Mouse (Mus musculus): Measurements from ENCODE around the gene Dnase1l3. TPM values are rescaled to one million over a fixed set of nuclear protein-coding genes. Genes with fewer than 3 reads are reported as not detected.

The Dnase1l3 gene
- polyA plus RNA-seq, 1 experiment from 2014 or later: 1.2 TPM

DNA sequence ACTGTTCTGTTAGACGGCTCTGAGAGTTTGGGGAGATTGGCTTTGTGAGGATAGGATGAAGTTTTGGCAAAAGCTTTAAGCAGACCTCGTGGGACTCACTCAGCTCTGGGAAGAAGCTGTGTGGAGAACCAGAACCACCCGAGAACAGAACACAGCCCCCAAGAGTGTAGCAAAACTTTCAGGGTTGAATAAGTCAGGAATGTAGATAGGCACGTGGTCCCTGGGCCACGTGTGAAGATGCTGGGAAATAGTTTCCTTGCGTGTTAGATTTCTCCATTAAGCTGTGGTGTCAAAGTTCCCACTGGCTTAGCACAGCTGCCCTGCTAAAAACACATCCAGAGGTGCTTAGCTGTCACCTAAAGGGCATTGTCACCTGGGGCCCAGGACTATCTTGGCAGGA is 2.2 kb downstream of the Dnase1l3 start:
- Histone ChIP-seq H3K4me1 (replicated peaks) (0 out of 2 replicates have a peak, but pooled peaks cover 3% of the 10 kb centered on the region), H3K27me3 (replicated peaks) (no peaks in the 10 kb centered on the region), H3K36me3 (no peaks in the 10 kb centered on the region), H3K9ac (no peak overlapping the region), H3K9me3 (no peaks in the 10 kb centered on the region), H3K4me3 (replicated peaks) (no peak overlapping the region), H3K4me2 (replicated peaks) (no peak overlapping the region), H3K27ac (no peak overlapping the region)
- 59% methylated on average over 6 of the region's 6 CpGs for WGBS
- ATAC-seq: no peak

DNA sequence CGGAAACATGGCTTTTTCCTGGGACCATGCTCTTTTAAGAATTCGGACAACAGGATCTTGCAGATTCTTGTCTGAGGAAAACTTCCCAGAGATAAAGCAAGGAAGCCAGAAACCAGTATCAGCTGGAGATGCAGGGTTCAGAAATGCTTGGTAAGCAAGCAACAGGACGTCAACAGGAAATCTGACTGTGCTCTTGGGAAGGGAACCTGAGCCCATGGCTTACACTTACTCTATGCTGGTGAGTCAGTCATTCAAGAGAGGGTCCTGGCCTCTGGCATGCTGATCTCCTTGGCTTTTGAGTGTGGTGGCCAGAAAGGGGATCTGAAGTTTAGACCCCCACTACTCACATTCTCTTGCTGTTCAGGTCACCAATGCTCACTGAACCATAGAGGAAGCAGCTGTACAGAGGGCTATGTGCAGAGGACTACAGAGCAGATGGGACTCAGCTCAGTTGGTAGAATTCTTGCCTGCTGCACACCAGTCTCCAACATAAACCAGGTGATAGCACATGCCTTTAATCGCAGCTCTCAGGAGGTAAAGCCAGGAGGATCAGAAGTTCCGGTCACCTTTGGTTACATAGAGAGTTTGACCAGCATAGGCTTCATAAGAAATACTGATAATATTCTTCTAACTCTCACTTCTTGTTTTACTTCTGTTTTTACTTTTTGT is 3.1 kb downstream of the Dnase1l3 start:
- H3K4me1 ChIP-seq (replicated peaks): 0 out of 2 replicates have a peak, but pooled peaks cover 3% of the 10 kb centered on the region
- no peaks in the 10 kb centered on the region for H3K36me3 ChIP-seq
- 84% methylated on average over 5 of the region's 5 CpGs for WGBS
- H3K4me2 ChIP-seq (replicated peaks): no peak overlapping the region
- no peak overlapping the region for H3K4me3 ChIP-seq (replicated peaks)
- no peak overlapping the region for H3K27ac ChIP-seq
- ATAC-seq: no peak
- H3K9ac ChIP-seq: no peak overlapping the region
- H3K27me3 ChIP-seq (replicated peaks): no peaks in the 10 kb centered on the region
- no peaks in the 10 kb centered on the region for H3K9me3 ChIP-seq

DNA sequence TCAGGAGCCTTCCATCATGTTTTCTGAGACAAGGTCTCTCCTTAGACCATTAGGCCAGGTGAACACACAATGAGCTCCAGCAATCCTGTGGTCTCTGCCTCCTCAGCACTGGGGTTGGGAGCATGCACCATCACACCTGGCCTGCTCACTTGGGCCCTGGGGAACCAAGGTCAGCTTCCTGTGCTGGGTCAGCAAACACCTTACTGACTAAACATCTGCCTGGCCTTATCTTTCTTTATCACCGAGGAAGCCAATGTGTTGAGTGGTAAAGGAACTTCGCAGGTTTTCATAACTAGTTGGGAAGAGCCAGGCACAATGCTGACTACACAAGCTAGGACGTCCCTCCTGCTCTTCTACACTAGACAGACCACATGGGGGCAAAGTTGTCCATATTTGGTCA is 4.4 kb downstream of the Dnase1l3 start:
- no peaks in the 10 kb centered on the region for H3K36me3 ChIP-seq
- H3K9me3 ChIP-seq: no peaks in the 10 kb centered on the region
- H3K4me2 ChIP-seq (replicated peaks): no peak overlapping the region
- H3K27ac ChIP-seq: no peak overlapping the region
- no peak overlapping the region for H3K4me3 ChIP-seq (replicated peaks)
- H3K4me1 ChIP-seq (replicated peaks): 0 out of 2 replicates have a peak, but pooled peaks cover 3% of the 10 kb centered on the region
- 64% methylated on average over 3 of the region's 3 CpGs for WGBS
- no peak overlapping the region for H3K9ac ChIP-seq
- no peak for ATAC-seq
- no peaks in the 10 kb centered on the region for H3K27me3 ChIP-seq (replicated peaks)

DNA sequence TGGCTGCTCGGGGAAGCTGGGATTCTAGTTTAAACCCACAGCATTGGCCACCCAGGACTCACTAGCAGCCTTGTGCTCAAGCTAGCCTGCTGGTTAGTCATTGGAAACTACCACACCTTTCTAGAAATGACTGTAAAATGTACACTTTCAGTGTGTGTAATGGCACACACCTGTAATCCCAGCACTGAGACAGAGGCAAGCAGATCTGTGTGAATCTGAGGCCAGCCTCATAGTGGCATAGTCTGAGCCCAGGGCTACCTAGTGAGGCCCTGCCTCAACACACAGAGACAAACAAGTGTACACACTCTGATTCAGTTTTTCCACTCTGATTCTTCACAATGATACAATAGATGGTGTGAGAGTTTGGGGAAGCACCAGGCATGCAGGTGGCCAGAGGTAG is 5.0 kb downstream of the Dnase1l3 start:
- no peaks in the 10 kb centered on the region for H3K36me3 ChIP-seq
- H3K4me2 ChIP-seq (replicated peaks): no peak overlapping the region
- no peak overlapping the region for H3K9ac ChIP-seq
- H3K4me1 ChIP-seq (replicated peaks): 0 out of 2 replicates have a peak, but pooled peaks cover under 1% of the 10 kb centered on the region
- no peak overlapping the region for H3K27ac ChIP-seq
- H3K4me3 ChIP-seq (replicated peaks): no peak overlapping the region
- no peaks in the 10 kb centered on the region for H3K9me3 ChIP-seq
- WGBS: 88% methylated on average over 1 of the region's 1 CpGs
- no peaks in the 10 kb centered on the region for H3K27me3 ChIP-seq (replicated peaks)
- ATAC-seq: no peak

DNA sequence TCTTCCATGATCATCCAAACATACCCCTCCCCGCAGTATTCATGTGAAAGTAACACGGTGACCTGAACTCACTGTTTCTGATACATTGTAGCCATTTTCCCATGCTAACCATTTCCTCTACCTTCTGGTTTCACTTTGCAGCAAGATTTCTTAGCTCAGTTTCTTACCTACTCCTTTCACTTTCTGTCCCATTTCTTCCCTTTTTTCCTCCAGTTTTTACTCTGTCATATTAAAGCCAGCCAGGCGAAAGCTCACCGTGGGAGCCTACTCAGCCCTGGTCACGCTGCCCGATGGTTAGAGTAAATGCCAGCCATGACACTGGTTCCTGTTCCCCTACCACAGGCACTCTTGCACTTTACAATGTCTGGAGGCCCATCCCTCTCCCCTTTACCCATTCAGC is 7.5 kb downstream of the Dnase1l3 start:
- Histone ChIP-seq H3K4me3 (replicated peaks) (no peak overlapping the region), H3K27ac (no peak overlapping the region), H3K9ac (no peak overlapping the region), H3K27me3 (replicated peaks) (no peaks in the 10 kb centered on the region), H3K36me3 (no peaks in the 10 kb centered on the region), H3K4me1 (replicated peaks) (no peaks in the 10 kb centered on the region), H3K4me2 (replicated peaks) (no peak overlapping the region), H3K9me3 (no peaks in the 10 kb centered on the region)
- ATAC-seq: no peak
- WGBS: 89% methylated on average over 6 of the region's 6 CpGs

DNA sequence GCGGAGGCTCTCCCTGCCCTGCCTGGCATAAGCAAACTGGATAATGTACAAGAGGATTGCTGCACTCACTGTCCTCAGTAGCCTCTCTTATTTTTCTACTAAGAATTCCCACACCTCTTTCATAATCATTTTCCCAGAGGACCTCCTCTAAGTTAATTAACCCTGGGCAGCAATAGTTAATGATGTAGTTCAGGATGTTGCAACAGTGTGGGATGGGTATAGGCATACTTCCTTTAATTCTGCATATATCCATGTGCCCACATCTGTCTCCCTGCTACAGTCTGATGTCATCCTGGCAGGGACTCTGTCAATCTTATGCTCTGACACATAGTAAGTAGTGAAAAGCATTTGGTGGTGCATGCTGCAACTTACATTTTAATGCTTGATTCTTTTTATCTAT is 13.1 kb downstream of the Dnase1l3 start:
- Histone ChIP-seq H3K27ac (no peak overlapping the region), H3K4me3 (replicated peaks) (no peak overlapping the region), H3K9me3 (no peaks in the 10 kb centered on the region), H3K36me3 (no peaks in the 10 kb centered on the region), H3K4me1 (replicated peaks) (no peaks in the 10 kb centered on the region), H3K4me2 (replicated peaks) (no peak overlapping the region), H3K27me3 (replicated peaks) (no peaks in the 10 kb centered on the region), H3K9ac (no peak overlapping the region)
- WGBS: 97% methylated on average over 1 of the region's 1 CpGs
- ATAC-seq: no peak

DNA sequence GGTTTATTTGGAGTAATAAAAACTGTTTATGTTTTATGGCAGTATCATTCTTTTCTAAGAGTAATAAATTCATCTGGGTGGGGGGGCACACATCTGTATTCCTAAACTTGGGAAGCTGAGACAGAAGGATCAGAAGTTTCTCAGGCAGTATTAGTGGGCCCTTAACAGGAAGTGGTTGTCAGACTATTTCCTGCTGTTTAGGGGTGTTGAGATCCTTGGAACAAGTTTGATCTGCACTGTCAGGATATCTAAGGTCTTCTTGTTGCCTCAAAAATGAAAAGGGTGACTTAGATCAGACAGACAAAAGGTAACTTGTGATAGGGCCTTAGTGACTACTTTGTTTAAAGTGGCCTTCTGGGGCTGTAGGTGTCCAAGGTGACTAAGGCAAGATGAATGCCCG is 16.2 kb downstream of the Dnase1l3 start:
- no peaks in the 10 kb centered on the region for H3K36me3 ChIP-seq
- no peaks in the 10 kb centered on the region for H3K4me1 ChIP-seq (replicated peaks)
- no peak overlapping the region for H3K9ac ChIP-seq
- no peak for ATAC-seq
- H3K4me2 ChIP-seq (replicated peaks): no peak overlapping the region
- no peaks in the 10 kb centered on the region for H3K27me3 ChIP-seq (replicated peaks)
- H3K4me3 ChIP-seq (replicated peaks): no peak overlapping the region
- no peaks in the 10 kb centered on the region for H3K9me3 ChIP-seq
- no peak overlapping the region for H3K27ac ChIP-seq
- WGBS: 74% methylated on average over 1 of the region's 1 CpGs

DNA sequence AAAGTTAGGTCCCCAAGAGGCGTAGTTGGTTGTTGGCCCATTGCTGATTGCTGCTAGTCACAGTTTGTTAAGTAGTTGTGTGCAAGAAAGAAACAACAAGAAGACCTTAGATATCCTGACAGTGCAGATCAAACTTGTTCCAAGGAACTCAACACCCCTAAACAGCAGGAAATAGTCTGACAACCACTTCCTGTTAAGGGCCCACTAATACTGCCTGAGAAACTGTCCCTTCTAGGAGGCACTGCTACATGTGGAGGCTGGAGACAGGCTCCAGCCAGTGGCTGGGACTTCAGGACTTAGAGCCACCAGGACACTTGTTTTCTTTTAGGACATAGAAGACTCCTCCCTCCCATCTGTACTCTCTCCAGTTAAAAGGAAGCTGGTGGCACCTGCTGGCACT is 16.9 kb downstream of the Dnase1l3 start:
- no peak overlapping the region for H3K9ac ChIP-seq
- no peaks in the 10 kb centered on the region for H3K36me3 ChIP-seq
- H3K4me3 ChIP-seq (replicated peaks): no peak overlapping the region
- no peak overlapping the region for H3K4me2 ChIP-seq (replicated peaks)
- no peaks in the 10 kb centered on the region for H3K9me3 ChIP-seq
- H3K4me1 ChIP-seq (replicated peaks): no peaks in the 10 kb centered on the region
- ATAC-seq: no peak
- no peak overlapping the region for H3K27ac ChIP-seq
- no peaks in the 10 kb centered on the region for H3K27me3 ChIP-seq (replicated peaks)
- WGBS: 100% methylated on average over 1 of the region's 1 CpGs

DNA sequence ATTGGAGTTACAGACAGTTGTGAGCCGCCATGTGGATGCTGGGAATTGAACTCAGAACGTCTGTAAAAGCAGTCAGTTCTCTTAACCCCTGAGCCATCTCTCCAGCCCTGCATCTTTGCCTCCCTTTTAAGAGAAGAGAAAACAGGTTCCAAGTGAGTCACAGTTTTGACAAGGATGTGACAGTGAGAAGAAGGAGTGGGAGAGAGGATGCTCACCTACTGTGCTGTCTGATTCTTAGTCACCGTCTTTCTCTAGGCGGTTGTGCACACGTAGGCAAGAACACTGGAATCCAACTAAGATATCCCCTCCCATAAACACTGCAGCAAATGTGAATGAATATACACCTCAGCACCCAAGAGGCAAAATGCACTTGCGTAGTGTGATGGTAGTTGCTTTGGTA is 19.2 kb downstream of the Dnase1l3 start:
- H3K9me3 ChIP-seq: no peaks in the 10 kb centered on the region
- ATAC-seq: no peak
- no peak overlapping the region for H3K9ac ChIP-seq
- no peaks in the 10 kb centered on the region for H3K27me3 ChIP-seq (replicated peaks)
- no peak overlapping the region for H3K4me3 ChIP-seq (replicated peaks)
- no peak overlapping the region for H3K27ac ChIP-seq
- H3K36me3 ChIP-seq: no peaks in the 10 kb centered on the region
- WGBS: 83% methylated on average over 6 of the region's 6 CpGs
- no peak overlapping the region for H3K4me2 ChIP-seq (replicated peaks)
- 0 out of 2 replicates have a peak, but pooled peaks cover 3% of the 10 kb centered on the region for H3K4me1 ChIP-seq (replicated peaks)

DNA sequence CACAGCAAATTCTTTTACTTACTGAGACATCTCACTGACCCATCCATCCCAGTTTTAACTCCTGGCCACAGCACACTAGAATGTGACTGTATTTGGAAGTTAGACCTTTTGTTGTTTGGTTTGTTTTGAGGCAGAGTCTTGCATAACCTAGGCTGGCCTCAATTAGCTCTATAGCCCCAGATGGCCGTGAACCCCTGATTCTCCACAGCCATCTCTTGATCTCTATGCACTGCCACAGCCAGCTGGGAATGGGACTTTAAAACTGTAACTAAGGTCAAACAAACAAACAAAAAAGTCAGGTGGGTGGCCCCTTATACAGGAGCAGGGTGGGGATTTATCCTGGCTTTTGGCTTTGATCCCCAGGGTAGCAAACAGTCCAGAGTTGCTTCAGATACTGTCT is 19.7 kb downstream of the Dnase1l3 start:
- Histone ChIP-seq H3K27me3 (replicated peaks) (no peaks in the 10 kb centered on the region), H3K27ac (no peak overlapping the region), H3K9me3 (no peaks in the 10 kb centered on the region), H3K9ac (no peak overlapping the region), H3K4me3 (replicated peaks) (no peak overlapping the region), H3K4me1 (replicated peaks) (0 out of 2 replicates have a peak, but pooled peaks cover 3% of the 10 kb centered on the region), H3K4me2 (replicated peaks) (no peak overlapping the region), H3K36me3 (no peaks in the 10 kb centered on the region)
- ATAC-seq: no peak
- 95% methylated on average over 1 of the region's 1 CpGs for WGBS

DNA sequence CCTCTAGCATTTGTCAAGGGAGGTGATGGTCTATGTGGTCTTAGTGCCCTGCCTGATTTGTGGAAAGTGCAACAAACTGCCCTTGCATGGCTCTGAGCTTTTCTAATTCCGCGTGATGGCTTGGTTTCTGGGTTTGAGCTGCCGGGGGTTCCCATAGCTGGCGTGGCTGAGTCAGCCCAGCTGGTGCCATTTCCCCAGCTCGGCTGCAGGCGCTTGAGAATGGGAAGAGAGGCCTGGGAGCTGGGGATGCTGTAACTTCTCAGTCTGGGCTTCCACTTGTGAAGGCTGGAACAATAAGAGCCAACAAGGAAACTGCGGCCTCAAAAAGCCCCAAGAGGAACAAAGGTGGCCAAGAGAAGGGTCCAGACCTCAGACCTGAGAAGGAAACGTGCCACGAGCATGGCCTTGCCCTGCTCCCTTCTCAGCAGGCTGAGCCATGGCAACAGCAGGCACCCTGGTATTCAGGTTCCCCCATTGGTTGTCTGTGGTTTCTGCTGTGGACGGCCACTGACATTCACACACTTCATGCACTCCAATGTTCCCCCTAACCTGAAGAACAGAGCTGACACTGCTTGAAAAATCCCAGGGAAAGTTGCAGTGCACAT is 22.4 kb downstream of the Dnase1l3 start:
- no peaks in the 10 kb centered on the region for H3K36me3 ChIP-seq
- ATAC-seq: no peak
- 45% methylated on average over 10 of the region's 10 CpGs for WGBS
- H3K4me3 ChIP-seq (replicated peaks): no peak overlapping the region
- H3K27ac ChIP-seq: no peak overlapping the region
- no peak overlapping the region for H3K4me2 ChIP-seq (replicated peaks)
- H3K4me1 ChIP-seq (replicated peaks): 0 out of 2 replicates have a peak, but pooled peaks cover 3% of the 10 kb centered on the region
- no peaks in the 10 kb centered on the region for H3K27me3 ChIP-seq (replicated peaks)
- H3K9me3 ChIP-seq: no peaks in the 10 kb centered on the region
- H3K9ac ChIP-seq: no peak overlapping the region

DNA sequence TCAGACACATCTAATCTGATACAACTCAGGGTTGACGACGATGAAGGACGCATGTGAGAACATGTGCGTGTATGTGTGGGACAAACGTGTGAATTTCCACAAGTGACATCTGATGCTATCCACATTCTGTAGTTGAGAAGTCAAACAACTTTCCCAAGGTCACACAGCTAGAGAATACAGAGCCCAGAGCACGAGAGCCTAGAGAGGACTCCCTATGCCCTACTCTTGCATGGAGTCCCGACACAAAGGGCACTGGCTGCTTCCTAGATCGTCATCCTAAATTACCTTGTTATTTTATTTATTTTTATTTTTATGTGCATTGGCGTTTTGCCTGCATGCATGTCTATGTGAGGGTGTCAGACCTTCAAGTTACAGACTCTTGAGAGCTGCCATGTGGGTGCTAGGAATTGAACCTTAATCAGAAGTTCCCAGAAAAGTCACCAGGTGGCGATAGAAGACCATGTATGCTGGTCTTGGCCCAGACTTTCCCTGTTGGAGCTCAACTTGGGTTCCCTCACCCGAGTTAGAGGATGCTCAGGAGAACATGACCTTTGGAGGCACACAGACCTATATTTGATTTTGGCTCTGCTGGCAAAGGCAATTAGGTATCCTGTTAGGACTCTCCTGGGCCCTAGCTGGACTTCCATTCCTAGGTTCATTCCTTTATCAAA is 30.0 kb downstream of the Dnase1l3 start:
- WGBS: 44% methylated on average over 11 of the region's 11 CpGs
- ATAC-seq: peak; percentile 67
- Histone ChIP-seq H3K4me1 (replicated peaks) (peaks cover 14% of the 10 kb centered on the region), H3K4me2 (replicated peaks) (no peak overlapping the region), H3K36me3 (no peaks in the 10 kb centered on the region), H3K27ac (no peak overlapping the region), H3K4me3 (replicated peaks) (no peak overlapping the region), H3K9ac (no peak overlapping the region), H3K27me3 (replicated peaks) (no peaks in the 10 kb centered on the region), H3K9me3 (no peaks in the 10 kb centered on the region)

Data from intestine, embryonic 15.5 days (tissue).